Comparison of ENCODE assay signal across 8 mouse cellular contexts in genomic region chr9:69368071-69368470, GRCm38 (mm10). TPM values are rescaled to one million over a fixed set of nuclear protein-coding genes. Genes with fewer than 3 reads are reported as not detected.
DNase-seq lines count a peak whose midpoint lies in the region; ATAC-seq lines count a peak whose summit lies in the region.

No protein-coding gene starts in this region.

- H3K9me3 ChIP-seq in midbrain, embryonic 11.5 days (ENCODE audit: control insufficient read depth, low read length) = no peaks in the 10 kb centered on the region
- no peaks in the 10 kb centered on the region for H3K9me3 ChIP-seq in midbrain, embryonic 15.5 days

- H3K36me3 ChIP-seq in midbrain, embryonic 11.5 days (ENCODE audit: control insufficient read depth, insufficient read depth, low read length) = no peaks in the 10 kb centered on the region
- H3K36me3 ChIP-seq in midbrain, embryonic 15.5 days (replicated peaks) = no peaks in the 10 kb centered on the region

- DNase-seq in midbrain, embryonic 11.5 days (ENCODE audit: low spot score, missing footprints) = peak; percentile 95
- DNase-seq in adrenal gland, adult 2 months = peak; percentile 63
- peak; percentile 76 for DNase-seq in embryo, embryonic 10 days (ENCODE audit: low spot score)
- DNase-seq in heart, postnatal 25 days (ENCODE audit: low spot score) = peak; percentile 26
- DNase-seq in left cerebral cortex, postnatal 10 days (ENCODE audit: extremely low spot score in 1 of 2, low spot score in 2 of 2) = peak; percentile 22 to 67
- DNase-seq in thymus, postnatal 0 days (ENCODE audit: low spot score) = peak; percentile 50

- no peak overlapping the region for H3K4me3 ChIP-seq in midbrain, embryonic 11.5 days (ENCODE audit: low read depth, low read length)
- no peak overlapping the region for H3K4me3 ChIP-seq in midbrain, embryonic 15.5 days

- no peaks in the 10 kb centered on the region for H3K27me3 ChIP-seq in midbrain, embryonic 11.5 days (ENCODE audit: control insufficient read depth, insufficient read depth, low read length)
- H3K27me3 ChIP-seq in midbrain, embryonic 15.5 days (replicated peaks) = no peaks in the 10 kb centered on the region

- H3K4me1 ChIP-seq in midbrain, embryonic 11.5 days (ENCODE audit: control insufficient read depth, insufficient read depth, low read length) = peaks cover 3% of the 10 kb centered on the region; the same call in 1 of the 2 replicates
- H3K4me1 ChIP-seq in midbrain, embryonic 15.5 days = peaks cover 16% of the 10 kb centered on the region; the same call in 1 of the 2 replicates

- H3K9ac ChIP-seq in midbrain, embryonic 11.5 days (ENCODE audit: low read length) = no peak overlapping the region
- no peak overlapping the region for H3K9ac ChIP-seq in midbrain, embryonic 15.5 days

- no peak for ATAC-seq in midbrain, embryonic 11.5 days (ENCODE audit: low FRiP score)
- no peak for ATAC-seq in midbrain, embryonic 15.5 days (replicated peaks)
- peak; percentile 65 for ATAC-seq in neutrophil, adult 5-6 weeks (ENCODE audit: extremely low read depth, insufficient number of reproducible peaks, low FRiP score, poor library complexity, severe bottlenecking)

- H3K27ac ChIP-seq in midbrain, embryonic 11.5 days (ENCODE audit: low read depth, low read length) = no peak overlapping the region
- no peak overlapping the region for H3K27ac ChIP-seq in midbrain, embryonic 15.5 days

- H3K4me2 ChIP-seq in midbrain, embryonic 11.5 days = no peak overlapping the region
- H3K4me2 ChIP-seq in midbrain, embryonic 15.5 days = no peak overlapping the region

- 75% methylated on average over 8 of the region's 8 CpGs for WGBS in midbrain, embryonic 11.5 days
- 72% methylated on average over 8 of the region's 8 CpGs for WGBS in midbrain, embryonic 15.5 days

- intact Hi-C loops in heart, postnatal 25 days (cut with DNase I) = loop anchor here (5.0 kb wide), 1 partner anchor 1356 kb away; no protein-coding TSS in a partner anchor
- intact Hi-C loops in left cerebral cortex, postnatal 10 days (cut with DNase I) = no loop called here

RNA-seq across cellular contexts. Expression of gene Ice2, which starts 29.6 kb away (rescaled TPM):
- polyA plus RNA-seq in midbrain, embryonic 11.5 days (2014; fragmentation: Nextera tagmentation; extraction: Ambion mirVana) = 20.9 and 23.8 TPM in 2 replicates
- 9.0 and 11.0 TPM in 2 replicates for polyA plus RNA-seq in midbrain, embryonic 15.5 days (2015; fragmentation: Nextera tagmentation; extraction: Ambion mirVana)
- total RNA-seq in adrenal gland, adult 2 months (2021) = 10 to 100 TPM; 13.1 to 13.7 TPM
- polyA plus RNA-seq in adrenal gland, adult 2 months (2012; rRNA removed) = 1.5 and 1.7 TPM in 2 replicates
- 1 to 10 TPM; 6.9 to 7.0 TPM for total RNA-seq in heart, postnatal 25 days (2021)
- 1 to 10 TPM; 8.3 to 8.9 TPM for total RNA-seq in left cerebral cortex, postnatal 10 days (2021)
- 26.3 and 27.4 TPM in 2 replicates for total RNA-seq in neutrophil, adult 5-6 weeks (2017)
- polyA plus RNA-seq in thymus, postnatal 0 days (2015; fragmentation: Nextera tagmentation; extraction: Ambion mirVana) = 18.2 and 20.8 TPM in 2 replicates

Comparison
In these comparisons a context has a peak if more than half of its experiments do, and no peak if none do; other contexts are left out.
1. DNase-seq: peak in every context shown above with its lines; median percentile 95 in midbrain, embryonic 11.5 days; 76 in embryo, embryonic 10 days; 63 in adrenal gland, adult 2 months; 50 in thymus, postnatal 0 days; 44 in left cerebral cortex, postnatal 10 days; 26 in heart, postnatal 25 days.